In the genomic region with DNA sequence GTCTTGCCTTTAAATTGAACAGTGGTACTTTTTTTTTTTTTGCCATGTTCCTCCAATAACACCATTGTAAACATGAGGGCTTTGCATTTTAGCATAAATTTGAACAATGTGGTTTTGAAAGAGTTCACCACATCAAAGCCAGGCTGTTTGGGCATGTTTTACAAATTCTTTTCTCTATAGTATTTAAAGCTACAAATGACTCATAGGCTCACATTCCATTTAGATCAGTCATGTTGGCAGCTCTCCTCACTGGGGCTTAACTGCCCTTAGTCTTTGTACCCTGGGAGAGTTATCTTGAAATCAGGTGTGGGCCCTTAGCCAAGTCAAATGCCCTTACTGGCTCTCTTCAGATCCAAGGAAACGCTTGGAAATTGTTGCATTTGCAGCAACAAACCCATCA, we compare ENCODE assay signal across 10 mouse cellular contexts.
A peak's percentile ranks its signal among the peaks of the same experiment; 100 is the strongest.
DNase-seq lines count a peak whose midpoint lies in the region; ATAC-seq and TF ChIP-seq lines count a peak whose summit lies in the region.
"Had no signal": no experiment of that assay in that cellular context is flagged by ENCODE, and none has a peak within 500 bp of the region (broad histone marks: within the 10 kb centered on the region; RNA-seq: fewer than 3 reads in every experiment).

No protein-coding gene starts in this region.

- no peak overlapping the region for H3K4me3 ChIP-seq in heart, embryonic 13.5 days
- no peak overlapping the region for H3K4me3 ChIP-seq in CH12.LX (replicated peaks in 1 of 3; ENCODE audit: low read depth in 2 of 3, low read length in 2 of 3, poor library complexity in 1 of 3)
- no peak overlapping the region for H3K4me3 ChIP-seq in lung, adult 2 months (replicated peaks; ENCODE audit: extremely low read depth, low read depth, low read length)
- no peak overlapping the region for H3K4me3 ChIP-seq in hindbrain, postnatal 0 days (ENCODE audit: low read length)

- no peaks in the 10 kb centered on the region for H3K9me3 ChIP-seq in heart, embryonic 13.5 days
- H3K9me3 ChIP-seq in CH12.LX (replicated peaks; ENCODE audit: low read length) = no peaks in the 10 kb centered on the region
- H3K9me3 ChIP-seq in hindbrain, postnatal 0 days (ENCODE audit: low read length) = no peaks in the 10 kb centered on the region

- no peak for TF ChIP-seq POLR2A in CH12.LX (IDR thresholded peaks at IDR 0.05; ENCODE audit: low read depth, low read length)
- TF ChIP-seq POLR2A in lung, adult 2 months (IDR thresholded peaks at IDR 0.05; ENCODE audit: borderline replicate concordance, extremely low read depth, low read depth, low read length) = no peak

- H3K4me1 ChIP-seq in heart, embryonic 13.5 days = peaks cover 26% of the 10 kb centered on the region
- peaks cover 0 to 12% of the 10 kb centered on the region in 2 experiments; a peak in 1 of 4 replicates for H3K4me1 ChIP-seq in CH12.LX (ENCODE audit: control insufficient read depth in 1 of 2, insufficient read depth in 2 of 2)
- H3K4me1 ChIP-seq in lung, adult 2 months (ENCODE audit: control insufficient read depth, insufficient read depth, low read length) = no peaks in the 10 kb centered on the region
- H3K4me1 ChIP-seq in hindbrain, postnatal 0 days (ENCODE audit: insufficient read depth, low read length) = no peaks in the 10 kb centered on the region

- no peak for TF ChIP-seq EP300 in CH12.LX (IDR thresholded peaks at IDR 0.05; ENCODE audit: low read length)

- no peaks in the 10 kb centered on the region for H3K79me2 ChIP-seq in CH12.LX (replicated peaks; ENCODE audit: control insufficient read depth, extremely low read depth, insufficient read depth, poor library complexity, severe bottlenecking)

- WGBS in heart, embryonic 13.5 days = 16% methylated on average over 1 of the region's 1 CpGs
- 18% methylated on average over 1 of the region's 1 CpGs for WGBS in lung, adult 2 months
- WGBS in hindbrain, postnatal 0 days = 44% methylated on average over 1 of the region's 1 CpGs

- H3K36me3 ChIP-seq in heart, embryonic 13.5 days = no peaks in the 10 kb centered on the region
- peaks cover 5 to 38% of the 10 kb centered on the region in 2 experiments for H3K36me3 ChIP-seq in CH12.LX (replicated peaks in 1 of 2; ENCODE audit: control insufficient read depth in 1 of 2, insufficient read depth in 1 of 2, low read length in 1 of 2)
- H3K36me3 ChIP-seq in hindbrain, postnatal 0 days (ENCODE audit: insufficient read depth, low read length) = no peaks in the 10 kb centered on the region

- H3K4me2 ChIP-seq in heart, embryonic 13.5 days = no peak overlapping the region
- no peak overlapping the region for H3K4me2 ChIP-seq in CH12.LX (ENCODE audit: insufficient read depth, low read depth, poor library complexity, severe bottlenecking)
- no peak overlapping the region for H3K4me2 ChIP-seq in hindbrain, postnatal 0 days (ENCODE audit: low read depth, low read length)

- H3K27me3 ChIP-seq in heart, embryonic 13.5 days (replicated peaks) = no peaks in the 10 kb centered on the region
- H3K27me3 ChIP-seq in CH12.LX (replicated peaks) = no peaks in the 10 kb centered on the region
- H3K27me3 ChIP-seq in hindbrain, postnatal 0 days (ENCODE audit: insufficient read depth, low read length) = no peaks in the 10 kb centered on the region

- no peak for ATAC-seq in heart, embryonic 13.5 days (ENCODE audit: extremely low read depth, insufficient number of reproducible peaks, low FRiP score, low TSS enrichment)
- ATAC-seq in granulocyte monocyte progenitor cell, adult 5-6 weeks (replicated peaks; ENCODE audit: poor library complexity, severe bottlenecking) = no peak
- ATAC-seq in hindbrain, postnatal 0 days = no peak

- dilution Hi-C loops in CH12.LX (cut with MboI; ENCODE audit: extremely low pct_ligation_motif_present, extremely low pct_unique_long_range_greater_than_20kb, low sequenced_read_pairs) = no loop called here

- H3K27ac ChIP-seq in heart, embryonic 13.5 days (replicated peaks) = peak overlapping the region; percentile 30
- no peak overlapping the region for H3K27ac ChIP-seq in CH12.LX (ENCODE audit: insufficient read depth, low read depth)
- no peak overlapping the region for H3K27ac ChIP-seq in hindbrain, postnatal 0 days

- no peak overlapping the region for H3K9ac ChIP-seq in heart, embryonic 13.5 days
- no peak overlapping the region for H3K9ac ChIP-seq in CH12.LX (ENCODE audit: insufficient read depth, low read depth)
- no peak overlapping the region for H3K9ac ChIP-seq in hindbrain, postnatal 0 days (replicated peaks; ENCODE audit: low read length)

- TF ChIP-seq RAD21 in CH12.LX (IDR thresholded peaks at IDR 0.05; ENCODE audit: low read depth, low read length) = no peak

- no peak for DNase-seq in heart, adult 11 months
- no peak for DNase-seq in CH12.LX (ENCODE audit: extremely low read depth)
- peak; percentile 4 for DNase-seq in induced T-regulatory cell, adult 2 months (ENCODE audit: low read depth)
- peak; percentile 57 for DNase-seq in lung, adult 2 months
- DNase-seq in hindbrain, postnatal 0 days (ENCODE audit: low spot score) = no peak
- DNase-seq in cerebellum, postnatal 25 days = no peak
- DNase-seq: cerebellum, adult 9-10 months; thymus, adult 2 months had no signal

- in situ Hi-C loops in CH12.LX (cut with MboI; ENCODE audit: low pct_ligation_motif_present, low pct_unique_long_range_greater_than_20kb, low sequenced_read_pairs) = no loop called here

- TF ChIP-seq CTCF in CH12.LX (conservative IDR thresholded peaks at IDR 0.05 in 1 of 2, IDR thresholded peaks at IDR 0.05 in 1 of 2; ENCODE audit: low read depth in 2 of 2, low read length in 2 of 2) = no peak
- no peak for TF ChIP-seq CTCF in lung, adult 2 months (IDR thresholded peaks at IDR 0.05; ENCODE audit: insufficient read depth, low read length)
- no peak for TF ChIP-seq CTCF in hindbrain, postnatal 0 days (IDR thresholded peaks at IDR 0.05; ENCODE audit: low read depth)

TF ChIP-seq in CH12.LX, 34 proteins besides CTCF, POLR2A, EP300 and RAD21:
- TF ChIP-seq HCFC1 (IDR thresholded peaks at IDR 0.05; ENCODE audit: low read depth, low read length) (no peak), BHLHE40 (IDR thresholded peaks at IDR 0.05; ENCODE audit: low read depth, low read length) (0 out of 2 replicates have a peak, but pooled peaks have one; percentile 17), TCF12 (IDR thresholded peaks at IDR 0.05; ENCODE audit: low read depth, low read length) (no peak), MEF2A (IDR thresholded peaks at IDR 0.05; ENCODE audit: borderline replicate concordance, low read depth, low read length) (0 out of 2 replicates have a peak, but pooled peaks have one; percentile 16)
TF ChIP-seq in CH12.LX: peak in this region for 2.

Comparison
In these comparisons a context has a peak if more than half of its experiments do, and no peak if none do; other contexts are left out.
1. DNase-seq: peak in induced T-regulatory cell, adult 2 months (single experiment) and lung, adult 2 months (single experiment); none in heart, adult 11 months (single experiment), CH12.LX (single experiment), hindbrain, postnatal 0 days (single experiment) and cerebellum, postnatal 25 days (0 of 2).